In the genomic region with DNA sequence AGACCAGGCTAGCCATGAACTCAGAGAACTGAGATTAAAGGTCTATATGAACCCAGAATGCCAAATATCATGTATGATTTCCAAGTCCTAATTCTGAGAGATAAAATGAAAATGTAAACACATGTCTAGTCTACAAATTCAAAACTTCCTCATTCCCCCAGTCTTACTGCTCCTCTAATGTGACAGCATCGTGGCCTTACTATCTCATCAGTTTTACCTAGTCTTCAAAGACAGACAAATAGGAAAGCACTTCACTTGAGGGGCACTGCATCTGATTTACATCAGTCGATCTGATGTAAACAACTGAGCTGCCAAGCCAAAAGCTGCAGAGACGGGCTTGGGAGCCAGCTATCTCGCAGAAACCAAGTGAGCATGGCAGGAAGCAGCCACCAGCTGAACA, we compare ENCODE assay signal across 25 mouse cellular contexts. TPM values are rescaled to one million over a fixed set of nuclear protein-coding genes. Genes with fewer than 3 reads are reported as not detected.
DNase-seq lines count a peak whose midpoint lies in the region; ATAC-seq and TF ChIP-seq lines count a peak whose summit lies in the region.
"Had no signal": no experiment of that assay in that cellular context is flagged by ENCODE, and none has a peak within 500 bp of the region (broad histone marks: within the 10 kb centered on the region; RNA-seq: fewer than 3 reads in every experiment).

No protein-coding gene starts in this region.

- no peak for TF ChIP-seq CTCF in intestine, postnatal 0 days (IDR thresholded peaks at IDR 0.05; ENCODE audit: low read depth)
- TF ChIP-seq CTCF in lung, embryonic 14.5 days (IDR thresholded peaks at IDR 0.05; ENCODE audit: low read depth) = no peak
- no peak for TF ChIP-seq CTCF in MEL (IDR thresholded peaks at IDR 0.05 in 2 of 3, conservative IDR thresholded peaks at IDR 0.05 in 1 of 3; ENCODE audit: control insufficient read depth in 1 of 3, insufficient read depth in 1 of 3, low read depth in 2 of 3, low read length in 3 of 3, poor library complexity in 1 of 3, severe bottlenecking in 1 of 3)
- no peak for TF ChIP-seq CTCF in olfactory bulb, adult 2 months (IDR thresholded peaks at IDR 0.05; ENCODE audit: insufficient read depth, low read depth, low read length)

- peaks cover 22% of the 10 kb centered on the region for H3K36me3 ChIP-seq in intestine, postnatal 0 days (ENCODE audit: control insufficient read depth, insufficient read depth)
- H3K36me3 ChIP-seq in intestine, embryonic 15.5 days = peaks cover 6% of the 10 kb centered on the region; the same call in 1 of the 2 replicates
- H3K36me3 ChIP-seq in lung, embryonic 14.5 days (ENCODE audit: insufficient read depth) = peaks cover 15% of the 10 kb centered on the region
- H3K36me3 ChIP-seq in MEL (ENCODE audit: control insufficient read depth in 1 of 2, insufficient read depth in 2 of 2, low read length in 2 of 2) = peaks cover 0 to 2% of the 10 kb centered on the region in 2 experiments; a peak in 2 of 4 replicates
- peaks cover 19% of the 10 kb centered on the region; the same call in 1 of the 2 replicates for H3K36me3 ChIP-seq in forebrain, embryonic 13.5 days (ENCODE audit: poor library complexity, severe bottlenecking)
- H3K36me3 ChIP-seq in forebrain, embryonic 14.5 days (ENCODE audit: control insufficient read depth, insufficient read depth, low read length) = 0 out of 2 replicates have a peak, but pooled peaks cover 7% of the 10 kb centered on the region

- no peak for TF ChIP-seq RAD21 in MEL (IDR thresholded peaks at IDR 0.05; ENCODE audit: low read depth, low read length)

- no peak overlapping the region for H3K4me2 ChIP-seq in intestine, postnatal 0 days (replicated peaks; ENCODE audit: low read depth)
- H3K4me2 ChIP-seq in intestine, embryonic 15.5 days (replicated peaks) = no peak overlapping the region
- H3K4me2 ChIP-seq in lung, embryonic 14.5 days = no peak overlapping the region
- no peak overlapping the region for H3K4me2 ChIP-seq in forebrain, embryonic 13.5 days
- no peak overlapping the region for H3K4me2 ChIP-seq in forebrain, embryonic 14.5 days (ENCODE audit: low read length)
- H3K4me2 ChIP-seq: forebrain, embryonic 15.5 days; heart, embryonic 13.5 days; hindbrain, embryonic 14.5 days had no signal

- DNase-seq in lung, embryonic 14.5 days = peak; percentile 11
- no peak for DNase-seq in lung, postnatal 4 days
- peak; percentile 43 for DNase-seq in MEL (ENCODE audit: low read depth, low spot score)
- DNase-seq in forebrain, embryonic 14.5 days (ENCODE audit: low spot score) = no peak
- DNase-seq: adrenal gland, postnatal 10 days; adrenal gland, postnatal 36 days; cerebellum, adult 11-12 months; cerebellum, adult 8-10 months; cerebellum, postnatal 10 days; gastrocnemius, postnatal 10 days; gastrocnemius, postnatal 36 days; heart, adult 2 months; heart, postnatal 14 days; heart, postnatal 4 days had no signal

- peak overlapping the region; percentile 50; the same call in 1 of the 2 replicates for H3K27ac ChIP-seq in intestine, postnatal 0 days (ENCODE audit: low read depth, low read length)
- H3K27ac ChIP-seq in intestine, embryonic 15.5 days = no peak overlapping the region
- H3K27ac ChIP-seq in lung, embryonic 14.5 days (ENCODE audit: low read depth) = no peak overlapping the region
- no peak overlapping the region for H3K27ac ChIP-seq in MEL (ENCODE audit: control insufficient read depth, low read depth, low read length)
- peak overlapping the region; percentile 59 for H3K27ac ChIP-seq in olfactory bulb, adult 2 months (ENCODE audit: insufficient read depth, low read depth, low read length)
- no peak overlapping the region for H3K27ac ChIP-seq in forebrain, embryonic 13.5 days
- H3K27ac ChIP-seq in forebrain, embryonic 14.5 days (ENCODE audit: low read depth, low read length) = no peak overlapping the region
- H3K27ac ChIP-seq: forebrain, embryonic 10.5 days; forebrain, embryonic 15.5 days; heart, adult 2 months; heart, embryonic 10.5 days; heart, embryonic 13.5 days; hindbrain, embryonic 14.5 days; hindbrain, postnatal 0 days had no signal

- no peaks in the 10 kb centered on the region for H3K4me1 ChIP-seq in intestine, postnatal 0 days (replicated peaks; ENCODE audit: control insufficient read depth, insufficient read depth, low read length)
- peaks cover 3% of the 10 kb centered on the region; the same call in 1 of the 2 replicates for H3K4me1 ChIP-seq in intestine, embryonic 15.5 days (replicated peaks)
- no peaks in the 10 kb centered on the region for H3K4me1 ChIP-seq in lung, embryonic 14.5 days (ENCODE audit: insufficient read depth)
- H3K4me1 ChIP-seq in MEL (ENCODE audit: control insufficient read depth in 1 of 2, insufficient read depth in 2 of 2, low read length in 2 of 2) = peaks cover 0 to 6% of the 10 kb centered on the region in 2 experiments; a peak in 2 of 4 replicates
- peaks cover 21% of the 10 kb centered on the region for H3K4me1 ChIP-seq in olfactory bulb, adult 2 months (ENCODE audit: control insufficient read depth, insufficient read depth, low read length)
- peaks cover 6% of the 10 kb centered on the region; the same call in 1 of the 2 replicates for H3K4me1 ChIP-seq in forebrain, embryonic 13.5 days
- no peaks in the 10 kb centered on the region for H3K4me1 ChIP-seq in forebrain, embryonic 14.5 days (ENCODE audit: control insufficient read depth, insufficient read depth, low read length)

- H3K9ac ChIP-seq in intestine, postnatal 0 days (ENCODE audit: low read depth, low read length) = no peak overlapping the region
- no peak overlapping the region for H3K9ac ChIP-seq in intestine, embryonic 15.5 days
- H3K9ac ChIP-seq in lung, embryonic 14.5 days = no peak overlapping the region
- H3K9ac ChIP-seq in MEL (ENCODE audit: control insufficient read depth, low read depth, low read length, poor library complexity, severe bottlenecking) = no peak overlapping the region
- no peak overlapping the region for H3K9ac ChIP-seq in forebrain, embryonic 13.5 days
- H3K9ac ChIP-seq in forebrain, embryonic 14.5 days (ENCODE audit: low read length) = no peak overlapping the region
- H3K9ac ChIP-seq: forebrain, embryonic 15.5 days; heart, embryonic 13.5 days; hindbrain, embryonic 14.5 days had no signal

- WGBS in intestine, postnatal 0 days = 44% methylated on average over 4 of the region's 4 CpGs
- 50% methylated on average over 4 of the region's 4 CpGs for WGBS in intestine, embryonic 15.5 days
- WGBS in lung, embryonic 14.5 days = 40% methylated on average over 4 of the region's 4 CpGs
- WGBS in olfactory bulb, adult 2 months = 57% methylated on average over 4 of the region's 4 CpGs
- WGBS in forebrain, embryonic 13.5 days = 86% methylated on average over 4 of the region's 4 CpGs
- WGBS in forebrain, embryonic 14.5 days = 86% methylated on average over 4 of the region's 4 CpGs

- H3K79me2 ChIP-seq in MEL (ENCODE audit: control insufficient read depth, insufficient read depth, low read length, poor library complexity) = no peaks in the 10 kb centered on the region

- no peaks in the 10 kb centered on the region for H3K9me3 ChIP-seq in intestine, postnatal 0 days (ENCODE audit: control insufficient read depth)
- H3K9me3 ChIP-seq in intestine, embryonic 15.5 days = no peaks in the 10 kb centered on the region
- H3K9me3 ChIP-seq in lung, embryonic 14.5 days (ENCODE audit: low read depth, low read length) = no peaks in the 10 kb centered on the region
- H3K9me3 ChIP-seq in MEL (replicated peaks; ENCODE audit: insufficient read depth, low read length) = no peaks in the 10 kb centered on the region
- H3K9me3 ChIP-seq in forebrain, embryonic 13.5 days (replicated peaks) = no peaks in the 10 kb centered on the region
- no peaks in the 10 kb centered on the region for H3K9me3 ChIP-seq in forebrain, embryonic 14.5 days (replicated peaks; ENCODE audit: control insufficient read depth, low read length)
- H3K9me3 ChIP-seq: forebrain, embryonic 10.5 days; forebrain, embryonic 15.5 days; heart, embryonic 10.5 days; heart, embryonic 13.5 days had no signal

- TF ChIP-seq POLR2A in MEL (IDR thresholded peaks at IDR 0.05; ENCODE audit: control insufficient read depth in 1 of 2, insufficient read depth in 1 of 2, low read depth in 1 of 2, low read length in 2 of 2, poor library complexity in 1 of 2) = no peak
- TF ChIP-seq POLR2A in olfactory bulb, adult 2 months (IDR thresholded peaks at IDR 0.05; ENCODE audit: insufficient read depth, low read depth, low read length) = no peak

- no peaks in the 10 kb centered on the region for H3K27me3 ChIP-seq in intestine, postnatal 0 days (replicated peaks; ENCODE audit: control insufficient read depth, insufficient read depth, low read length)
- H3K27me3 ChIP-seq in intestine, embryonic 15.5 days (replicated peaks) = no peaks in the 10 kb centered on the region
- H3K27me3 ChIP-seq in lung, embryonic 14.5 days (ENCODE audit: insufficient read depth, low read length) = no peaks in the 10 kb centered on the region
- no peaks in the 10 kb centered on the region for H3K27me3 ChIP-seq in MEL (ENCODE audit: control insufficient read depth in 1 of 2, insufficient read depth in 2 of 2, low read length in 2 of 2)
- H3K27me3 ChIP-seq in forebrain, embryonic 13.5 days = no peaks in the 10 kb centered on the region
- H3K27me3 ChIP-seq in forebrain, embryonic 14.5 days (replicated peaks; ENCODE audit: control insufficient read depth, insufficient read depth, low read length) = no peaks in the 10 kb centered on the region
- H3K27me3 ChIP-seq: forebrain, embryonic 15.5 days; heart, embryonic 13.5 days; Patski had no signal

- H3K4me3 ChIP-seq in intestine, postnatal 0 days (ENCODE audit: low read depth, low read length) = no peak overlapping the region
- no peak overlapping the region for H3K4me3 ChIP-seq in intestine, embryonic 15.5 days (replicated peaks)
- H3K4me3 ChIP-seq in lung, embryonic 14.5 days (ENCODE audit: low read depth, low read length) = no peak overlapping the region
- no peak overlapping the region for H3K4me3 ChIP-seq in MEL (ENCODE audit: control insufficient read depth in 1 of 2, insufficient read depth in 1 of 2, low read depth in 2 of 2, low read length in 2 of 2)
- H3K4me3 ChIP-seq in olfactory bulb, adult 2 months (ENCODE audit: insufficient read depth, low read depth, low read length) = no peak overlapping the region
- H3K4me3 ChIP-seq in forebrain, embryonic 13.5 days = no peak overlapping the region
- H3K4me3 ChIP-seq in forebrain, embryonic 14.5 days (ENCODE audit: low read depth, low read length) = no peak overlapping the region
- H3K4me3 ChIP-seq: forebrain, embryonic 10.5 days; forebrain, embryonic 15.5 days; heart, adult 2 months; heart, embryonic 10.5 days; heart, embryonic 13.5 days had no signal

- no peak; a peak in 1 of 4 replicates for TF ChIP-seq EP300 in MEL (IDR thresholded peaks at IDR 0.05; ENCODE audit: low read depth in 1 of 2, low read length in 2 of 2)

- ATAC-seq in intestine, postnatal 0 days = no peak
- ATAC-seq in intestine, embryonic 15.5 days = no peak
- ATAC-seq in lung, embryonic 14.5 days (ENCODE audit: insufficient read depth) = no peak
- ATAC-seq in forebrain, embryonic 13.5 days = no peak
- no peak for ATAC-seq in forebrain, embryonic 14.5 days
- ATAC-seq: forebrain, embryonic 15.5 days; hindbrain, postnatal 0 days; Patski had no signal

RNA-seq across cellular contexts. Expression of a gene that starts 18.9 kb away (rescaled TPM):
- polyA plus RNA-seq in intestine, postnatal 0 days (2015; fragmentation: Nextera tagmentation; extraction: Ambion mirVana) = 1.8 and 2.0 TPM in 2 replicates
- polyA plus RNA-seq in intestine, embryonic 15.5 days (2015; fragmentation: Nextera tagmentation; extraction: Ambion mirVana) = 2.2 and 3.3 TPM in 2 replicates
- polyA plus RNA-seq in lung, embryonic 14.5 days (2014; fragmentation: Nextera tagmentation; extraction: Ambion mirVana) = 2.7 and 3.6 TPM in 2 replicates
- 0.27 and 0.42 TPM in 2 replicates for total RNA-seq in MEL (2012; rRNA removed)
- 1 to 10 TPM in 1 of 2 experiments, not detected in 1; 7.4 TPM for polyA plus RNA-seq in MEL (2012; ENCODE audit: insufficient read depth in 1 of 2, insufficient read length in 2 of 2, low read depth in 1 of 2, low replicate concordance in 2 of 2, missing spikeins in 1 of 2)
- polyA plus RNA-seq in olfactory bulb, adult 2 months (2012; ENCODE audit: insufficient read depth, insufficient read length, low replicate concordance, missing spikeins) = not detected in 2 replicates
- polyA plus RNA-seq in forebrain, embryonic 13.5 days (2015; fragmentation: Nextera tagmentation; extraction: Ambion mirVana) = 2.4 and 2.8 TPM in 2 replicates
- polyA plus RNA-seq in forebrain, embryonic 14.5 days (2014; fragmentation: Nextera tagmentation; extraction: Ambion mirVana) = 1.7 and 2.2 TPM in 2 replicates
- total RNA-seq: hindbrain, postnatal 0 days had no signal

RNA-seq across cellular contexts. Expression of a gene that starts 37.0 kb away (rescaled TPM):
- 32.9 and 36.7 TPM in 2 replicates for polyA plus RNA-seq in intestine, postnatal 0 days (2015; fragmentation: Nextera tagmentation; extraction: Ambion mirVana)
- 29.3 and 39.6 TPM in 2 replicates for polyA plus RNA-seq in intestine, embryonic 15.5 days (2015; fragmentation: Nextera tagmentation; extraction: Ambion mirVana)
- polyA plus RNA-seq in lung, embryonic 14.5 days (2014; fragmentation: Nextera tagmentation; extraction: Ambion mirVana) = 23.2 and 24.7 TPM in 2 replicates
- total RNA-seq in MEL (2012; rRNA removed) = 9.4 and 10.6 TPM in 2 replicates
- polyA plus RNA-seq in MEL (2012; ENCODE audit: insufficient read depth in 1 of 2, insufficient read length in 2 of 2, low read depth in 1 of 2, low replicate concordance in 2 of 2, missing spikeins in 1 of 2) = 1 to 10 TPM in 1 of 2 experiments, not detected in 1; 8.6 TPM
- polyA plus RNA-seq in olfactory bulb, adult 2 months (2012; ENCODE audit: insufficient read depth, insufficient read length, low replicate concordance, missing spikeins) = not detected in 2 replicates
- polyA plus RNA-seq in forebrain, embryonic 13.5 days (2015; fragmentation: Nextera tagmentation; extraction: Ambion mirVana) = 42.2 and 45.9 TPM in 2 replicates
- polyA plus RNA-seq in forebrain, embryonic 14.5 days (2014; fragmentation: Nextera tagmentation; extraction: Ambion mirVana) = 21.3 and 24.3 TPM in 2 replicates

RNA-seq across cellular contexts. Expression of a gene that starts 37.3 kb away (rescaled TPM):
- polyA plus RNA-seq in intestine, postnatal 0 days (2015; fragmentation: Nextera tagmentation; extraction: Ambion mirVana) = 82.1 and 84.0 TPM in 2 replicates
- polyA plus RNA-seq in intestine, embryonic 15.5 days (2015; fragmentation: Nextera tagmentation; extraction: Ambion mirVana) = 97.9 and 102 TPM in 2 replicates
- polyA plus RNA-seq in lung, embryonic 14.5 days (2014; fragmentation: Nextera tagmentation; extraction: Ambion mirVana) = 69.2 and 71.2 TPM in 2 replicates
- 29.2 and 40.4 TPM in 2 replicates for total RNA-seq in MEL (2012; rRNA removed)
- polyA plus RNA-seq in MEL (2012; ENCODE audit: insufficient read depth in 1 of 2, insufficient read length in 2 of 2, low read depth in 1 of 2, low replicate concordance in 2 of 2, missing spikeins in 1 of 2) = 10 to 100 TPM in 1 of 2 experiments, not detected in 1; 48.0 TPM
- polyA plus RNA-seq in olfactory bulb, adult 2 months (2012; ENCODE audit: insufficient read depth, insufficient read length, low replicate concordance, missing spikeins) = 126 and 566 TPM in 2 replicates
- polyA plus RNA-seq in forebrain, embryonic 13.5 days (2015; fragmentation: Nextera tagmentation; extraction: Ambion mirVana) = 40.3 and 42.6 TPM in 2 replicates
- polyA plus RNA-seq in forebrain, embryonic 14.5 days (2014; fragmentation: Nextera tagmentation; extraction: Ambion mirVana) = 42.2 and 50.7 TPM in 2 replicates

RNA-seq across cellular contexts. Expression of a gene that starts 42.9 kb away (rescaled TPM):
- 575 and 580 TPM in 2 replicates for polyA plus RNA-seq in intestine, postnatal 0 days (2015; fragmentation: Nextera tagmentation; extraction: Ambion mirVana)
- 1,198 and 1,252 TPM in 2 replicates for polyA plus RNA-seq in intestine, embryonic 15.5 days (2015; fragmentation: Nextera tagmentation; extraction: Ambion mirVana)
- polyA plus RNA-seq in lung, embryonic 14.5 days (2014; fragmentation: Nextera tagmentation; extraction: Ambion mirVana) = 1,349 and 1,368 TPM in 2 replicates
- 1,761 and 1,775 TPM in 2 replicates for total RNA-seq in MEL (2012; rRNA removed)
- polyA plus RNA-seq in MEL (2012; ENCODE audit: insufficient read depth in 1 of 2, insufficient read length in 2 of 2, low read depth in 1 of 2, low replicate concordance in 2 of 2, missing spikeins in 1 of 2) = 1,000 to 10,000 TPM in 1 of 2 experiments, 100 to 1,000 TPM in 1; 124 to 3,157 TPM
- polyA plus RNA-seq in olfactory bulb, adult 2 months (2012; ENCODE audit: insufficient read depth, insufficient read length, low replicate concordance, missing spikeins) = 468 TPM in 1 of 2 replicates, not detected in the other
- 801 and 817 TPM in 2 replicates for polyA plus RNA-seq in forebrain, embryonic 13.5 days (2015; fragmentation: Nextera tagmentation; extraction: Ambion mirVana)
- 868 and 950 TPM in 2 replicates for polyA plus RNA-seq in forebrain, embryonic 14.5 days (2014; fragmentation: Nextera tagmentation; extraction: Ambion mirVana)

RNA-seq across cellular contexts. Expression of a gene that starts 43.2 kb away (rescaled TPM):
- polyA plus RNA-seq in intestine, postnatal 0 days (2015; fragmentation: Nextera tagmentation; extraction: Ambion mirVana) = 3.0 and 4.1 TPM in 2 replicates
- 20.4 and 21.6 TPM in 2 replicates for polyA plus RNA-seq in intestine, embryonic 15.5 days (2015; fragmentation: Nextera tagmentation; extraction: Ambion mirVana)
- polyA plus RNA-seq in lung, embryonic 14.5 days (2014; fragmentation: Nextera tagmentation; extraction: Ambion mirVana) = 31.4 and 33.6 TPM in 2 replicates
- 60.6 and 67.5 TPM in 2 replicates for total RNA-seq in MEL (2012; rRNA removed)
- polyA plus RNA-seq in MEL (2012; ENCODE audit: insufficient read depth in 1 of 2, insufficient read length in 2 of 2, low read depth in 1 of 2, low replicate concordance in 2 of 2, missing spikeins in 1 of 2) = 10 to 100 TPM in 1 of 2 experiments, not detected in 1; 89.2 TPM
- polyA plus RNA-seq in olfactory bulb, adult 2 months (2012; ENCODE audit: insufficient read depth, insufficient read length, low replicate concordance, missing spikeins) = not detected in 2 replicates
- 16.7 and 20.6 TPM in 2 replicates for polyA plus RNA-seq in forebrain, embryonic 13.5 days (2015; fragmentation: Nextera tagmentation; extraction: Ambion mirVana)
- 6.2 and 7.2 TPM in 2 replicates for polyA plus RNA-seq in forebrain, embryonic 14.5 days (2014; fragmentation: Nextera tagmentation; extraction: Ambion mirVana)

Comparison
In these comparisons a context has a peak if more than half of its experiments do, and no peak if none do; other contexts are left out.
1. H3K27ac ChIP-seq: peak in intestine, postnatal 0 days (single experiment) and olfactory bulb, adult 2 months (single experiment); none in intestine, embryonic 15.5 days (single experiment), lung, embryonic 14.5 days (single experiment), MEL (single experiment), forebrain, embryonic 13.5 days (single experiment) and forebrain, embryonic 14.5 days (single experiment).
2. DNase-seq: peak in lung, embryonic 14.5 days (single experiment) and MEL (single experiment); none in lung, postnatal 4 days (0 of 2) and forebrain, embryonic 14.5 days (single experiment).